Mouse (Mus musculus) liver, postnatal 0 days (tissue): Measurements from ENCODE around the gene Hivep3. TPM values are rescaled to one million over a fixed set of nuclear protein-coding genes. Genes with fewer than 3 reads are reported as not detected.
A peak's percentile ranks its signal among the peaks of the same experiment; 100 is the strongest.

Experiments
- ATAC-seq: fragments of 200-750 bp; cut with Nextera tagmentation; 2 replicates; pipeline ENCODE4 v1.8.0; 2017; ENCODE audit warnings: mild to moderate bottlenecking, moderate library complexity
- DNase-seq: peaks from one replicate; pipeline ENCODE4 v3.0.0-alpha.2; 2016
- H3K27ac ChIP-seq: fragments of 300-500 bp; sonication (generic); 2 replicates; pipeline ENCODE4 v1.5.1; 2014; ENCODE audit warnings: antibody characterized with exemption, moderate library complexity, mild to moderate bottlenecking, low read depth
- H3K27me3 ChIP-seq: fragments of 300-500 bp; sonication (generic); 2 replicates; pipeline ENCODE4 v1.6.1; 2014; ENCODE audit warnings: low read length, control low read depth, mixed read lengths; ENCODE audit not compliant: insufficient read depth
- H3K36me3 ChIP-seq: fragments of 300-500 bp; sonication (generic); replicated peaks from 2 replicates; pipeline ENCODE4 v1.6.1; 2014; ENCODE audit warnings: mild to moderate bottlenecking, control low read depth, low read length, moderate library complexity, mixed read lengths; ENCODE audit not compliant: insufficient read depth
- H3K4me1 ChIP-seq: fragments of 300-500 bp; sonication (generic); 2 replicates; pipeline ENCODE4 v1.6.1; 2014; ENCODE audit warnings: antibody characterized with exemption, mild to moderate bottlenecking, control low read depth; ENCODE audit not compliant: insufficient read depth
- H3K4me2 ChIP-seq: fragments of 300-500 bp; sonication (generic); 2 replicates; pipeline ENCODE4 v1.6.1; 2014; ENCODE audit warnings: low read depth, mild to moderate bottlenecking, low read length, moderate library complexity, mixed read lengths
- H3K4me3 ChIP-seq: fragments of 300-500 bp; sonication (generic); 2 replicates; pipeline ENCODE4 v1.5.1; 2014; ENCODE audit warnings: low read depth, low read length
- H3K9ac ChIP-seq: fragments of 300-500 bp; sonication (generic); replicated peaks from 2 replicates; pipeline ENCODE4 v1.6.1; 2014; ENCODE audit warnings: mild to moderate bottlenecking, moderate library complexity
- H3K9me3 ChIP-seq: fragments of 300-500 bp; sonication (generic); 2 replicates; pipeline ENCODE4 v1.6.1; 2016; ENCODE audit warnings: mild to moderate bottlenecking, control low read depth, low read length, mixed read lengths
- CTCF ChIP-seq: sonication (generic); IDR thresholded peaks from 2 replicates; pipeline ENCODE4 v1.5.1; 2016; ENCODE audit warnings: antibody characterized with exemption, low read depth
- EP300 ChIP-seq: IDR thresholded peaks from 2 replicates; pipeline ENCODE4 v1.6.1; 2016; ENCODE audit warnings: antibody characterized with exemption, low read depth, mild to moderate bottlenecking
- WGBS: fragments of 180-500 bp; shearing (Covaris S2); extraction: QIAGEN DNeasy Blood & Tissue Kit; methylation state at CpG from one replicate; pipeline ENCODE4 v1.1.7; 2014; ENCODE audit not compliant: insufficient replicate concordance; 5-methylcytosine and 5-hydroxymethylcytosine counted together
- polyA plus RNA-seq: library from polyadenylated mRNA; unstranded; fragments of >200 nt; fragmentation: Nextera tagmentation; extraction: Ambion mirVana; gene quantifications from 2 replicates; pipeline ENCODE4 v1.2.1, GENCODE M21; 2015

Gene Hivep3
- polyA plus RNA-seq, 1 experiment from 2014 or later, result 3.8 TPM

- no peak for DNase-seq
- H3K9me3 ChIP-seq, result no peaks in the 10 kb centered on the region
- no peak for ATAC-seq
- H3K4me1 ChIP-seq, result peaks cover 17% of the 10 kb centered on the region
- WGBS, result 34% methylated on average over 4 of the region's 4 CpGs
- H3K36me3 ChIP-seq, result no peaks in the 10 kb centered on the region
- peak overlapping the region; percentile 95 for H3K4me2 ChIP-seq
- peaks cover 13% of the 10 kb centered on the region for H3K27me3 ChIP-seq
- H3K4me3 ChIP-seq, result peak overlapping the region; percentile 75
- H3K27ac ChIP-seq, result no peak overlapping the region
- H3K9ac ChIP-seq, result no peak overlapping the region
- TF ChIP-seq EP300, result no peak
- TF ChIP-seq CTCF, result no peak
Measured at GRCm38 (mm10) chr4:119734352-119734751, 768 bp downstream of the Hivep3 start.

- TF ChIP-seq CTCF, result no peak
- TF ChIP-seq EP300, result no peak
- Histone ChIP-seq H3K36me3 (no peaks in the 10 kb centered on the region), H3K9me3 (no peaks in the 10 kb centered on the region), H3K9ac (no peak overlapping the region), H3K27me3 (peaks cover 13% of the 10 kb centered on the region), H3K4me2 (peak overlapping the region; percentile 46), H3K27ac (peak overlapping the region; percentile 49), H3K4me3 (no peak overlapping the region), H3K4me1 (peaks cover 15% of the 10 kb centered on the region; the same call in 1 of the 2 replicates)
- WGBS, result 10% methylated on average over 4 of the region's 4 CpGs
- DNase-seq (peak; percentile 26), ATAC-seq (no peak)
Measured at GRCm38 (mm10) chr4:119738641-119739040, 5.1 kb downstream of the Hivep3 start.

- ATAC-seq, result no peak
- Histone ChIP-seq H3K27ac (0 out of 2 replicates have a peak overlapping the region, but pooled peaks have one; percentile 49), H3K9me3 (no peaks in the 10 kb centered on the region), H3K9ac (no peak overlapping the region), H3K27me3 (peaks cover 8% of the 10 kb centered on the region; the same call in 1 of the 2 replicates), H3K36me3 (no peaks in the 10 kb centered on the region), H3K4me1 (peaks cover 8% of the 10 kb centered on the region; the same call in 1 of the 2 replicates), H3K4me2 (no peak overlapping the region), H3K4me3 (no peak overlapping the region)
- 40% methylated on average over 9 of the region's 9 CpGs for WGBS
- TF ChIP-seq EP300 (no peak), CTCF (no peak)
- DNase-seq, result no peak
Measured at GRCm38 (mm10) chr4:119739301-119740062, 5.9 kb downstream of the Hivep3 start.

DNA sequence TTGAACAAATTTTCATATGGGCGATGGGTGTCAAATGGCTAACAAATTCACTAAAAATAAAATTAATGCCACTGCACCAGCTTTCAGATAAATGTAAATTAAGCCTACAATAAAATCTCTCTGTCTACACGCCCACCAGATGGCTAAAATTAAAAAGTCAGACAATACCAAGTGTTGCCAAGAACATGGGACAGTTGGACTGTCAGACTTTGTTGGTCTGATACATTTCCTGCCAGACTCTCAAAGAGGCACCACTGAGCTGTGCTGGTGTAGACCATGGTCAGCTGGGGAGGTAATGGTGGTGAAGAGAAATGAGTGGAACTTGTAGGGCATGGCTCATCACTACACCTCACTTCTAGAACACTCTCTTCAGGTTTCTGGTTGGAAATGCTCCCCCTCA is 14.8 kb downstream of the Hivep3 start:
- Histone ChIP-seq H3K9ac (no peak overlapping the region), H3K4me3 (no peak overlapping the region), H3K9me3 (no peaks in the 10 kb centered on the region), H3K4me2 (no peak overlapping the region), H3K27me3 (no peaks in the 10 kb centered on the region), H3K4me1 (no peaks in the 10 kb centered on the region), H3K36me3 (no peaks in the 10 kb centered on the region), H3K27ac (no peak overlapping the region)
- TF ChIP-seq EP300, result no peak
- no peak for TF ChIP-seq CTCF
- WGBS, result 77% methylated on average over 2 of the region's 2 CpGs
- no peak for ATAC-seq
- no peak for DNase-seq

DNA sequence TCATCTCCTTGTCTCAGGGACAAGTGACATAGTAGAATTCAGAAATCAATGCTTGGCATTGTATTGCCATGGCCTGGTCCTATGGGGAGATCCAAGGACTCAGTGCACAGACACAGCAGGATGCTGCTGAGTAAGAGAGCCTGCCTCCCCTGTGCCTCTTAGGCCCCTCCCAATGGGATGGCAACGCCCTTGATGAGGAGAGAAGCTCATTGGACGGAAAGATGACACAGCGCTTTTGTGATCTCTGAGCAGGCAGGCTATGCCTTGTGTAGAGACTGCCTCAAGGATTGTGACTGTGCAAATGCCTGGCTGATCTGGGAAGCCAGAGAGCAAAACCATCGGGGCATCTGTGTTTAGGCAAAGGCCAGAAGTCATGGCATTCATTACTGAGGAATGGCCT is 16.6 kb downstream of the Hivep3 start:
- Histone ChIP-seq H3K4me1 (no peaks in the 10 kb centered on the region), H3K9me3 (no peaks in the 10 kb centered on the region), H3K27ac (no peak overlapping the region), H3K9ac (no peak overlapping the region), H3K36me3 (no peaks in the 10 kb centered on the region), H3K27me3 (no peaks in the 10 kb centered on the region), H3K4me3 (no peak overlapping the region), H3K4me2 (no peak overlapping the region)
- TF ChIP-seq EP300 (no peak), CTCF (no peak)
- no peak for ATAC-seq
- no peak for DNase-seq
- WGBS, result 44% methylated on average over 4 of the region's 4 CpGs

DNA sequence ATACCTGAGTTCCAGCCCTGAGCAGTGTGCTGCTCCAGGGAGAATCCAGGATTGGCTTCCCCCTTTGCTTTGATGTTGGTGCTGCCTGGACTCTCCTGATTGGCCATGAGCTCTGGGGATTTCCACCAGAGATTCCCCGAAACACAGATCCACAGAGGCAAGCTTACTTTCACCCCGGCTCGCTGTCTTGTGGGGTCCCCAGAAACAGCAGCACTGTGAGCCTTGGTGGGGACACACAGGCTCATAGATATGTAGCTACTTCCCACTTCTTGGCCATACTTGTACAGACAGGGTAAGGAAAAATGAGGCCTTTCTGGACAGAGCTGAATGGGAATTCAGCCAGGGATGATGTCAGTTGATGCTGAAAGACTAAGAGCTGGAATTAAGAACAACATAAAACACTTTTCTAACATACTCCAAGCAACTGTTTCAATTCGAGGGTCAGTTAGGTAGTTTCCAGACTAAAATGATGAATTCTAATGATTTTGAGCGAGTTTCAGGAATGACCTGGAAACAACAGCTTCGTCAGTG is 17.2 kb downstream of the Hivep3 start:
- Histone ChIP-seq H3K36me3 (no peaks in the 10 kb centered on the region), H3K9ac (no peak overlapping the region), H3K4me1 (no peaks in the 10 kb centered on the region), H3K27ac (no peak overlapping the region), H3K4me2 (no peak overlapping the region), H3K4me3 (no peak overlapping the region), H3K27me3 (no peaks in the 10 kb centered on the region), H3K9me3 (no peaks in the 10 kb centered on the region)
- DNase-seq (no peak), ATAC-seq (no peak)
- 74% methylated on average over 6 of the region's 6 CpGs for WGBS
- TF ChIP-seq CTCF (no peak), EP300 (no peak)
